Comparison of ENCODE assay signal across 16 mouse cellular contexts in genomic region chr12:11392525-11392924, GRCm38 (mm10). TPM values are rescaled to one million over a fixed set of nuclear protein-coding genes. Genes with fewer than 3 reads are reported as not detected.
DNase-seq lines count a peak whose midpoint lies in the region; ATAC-seq and TF ChIP-seq lines count a peak whose summit lies in the region.
"Had no signal": no experiment of that assay in that cellular context is flagged by ENCODE, and none has a peak within 500 bp of the region (broad histone marks: within the 10 kb centered on the region; RNA-seq: fewer than 3 reads in every experiment).

No protein-coding gene starts in this region.

- TF ChIP-seq CTCF in kidney, postnatal 0 days (IDR thresholded peaks at IDR 0.05; ENCODE audit: low read depth), result no peak

- no peak overlapping the region for H3K9ac ChIP-seq in hindbrain, embryonic 16.5 days (ENCODE audit: low read depth, low read length)
- no peak overlapping the region for H3K9ac ChIP-seq in kidney, postnatal 0 days (ENCODE audit: low read depth, low read length)
- H3K9ac ChIP-seq: embryonic facial prominence, embryonic 15.5 days; forebrain, embryonic 15.5 days had no signal

- H3K4me2 ChIP-seq in hindbrain, embryonic 16.5 days (ENCODE audit: low read length), result no peak overlapping the region
- H3K4me2 ChIP-seq in kidney, postnatal 0 days (ENCODE audit: low read length), result no peak overlapping the region
- H3K4me2 ChIP-seq: forebrain, embryonic 15.5 days had no signal

- ATAC-seq in hindbrain, embryonic 16.5 days, result no peak
- no peak for ATAC-seq in kidney, postnatal 0 days (replicated peaks; ENCODE audit: low FRiP score, low read depth)
- no peak for ATAC-seq in megakaryocyte-erythroid progenitor cell, adult 5-6 weeks (replicated peaks; ENCODE audit: low FRiP score, low TSS enrichment, poor library complexity, severe bottlenecking)
- ATAC-seq: forebrain, embryonic 15.5 days had no signal

- H3K4me1 ChIP-seq in hindbrain, embryonic 10.5 days (replicated peaks), result peaks cover 14% of the 10 kb centered on the region; the same call in 1 of the 2 replicates
- no peaks in the 10 kb centered on the region for H3K4me1 ChIP-seq in hindbrain, embryonic 16.5 days (ENCODE audit: control insufficient read depth, insufficient read depth, low read depth, low read length)
- no peaks in the 10 kb centered on the region for H3K4me1 ChIP-seq in kidney, postnatal 0 days (replicated peaks; ENCODE audit: insufficient read depth, low read length)

- no peaks in the 10 kb centered on the region for H3K27me3 ChIP-seq in hindbrain, embryonic 10.5 days (ENCODE audit: insufficient read depth, poor library complexity, severe bottlenecking)
- H3K27me3 ChIP-seq in hindbrain, embryonic 16.5 days (replicated peaks; ENCODE audit: control insufficient read depth, insufficient read depth, low read length), result no peaks in the 10 kb centered on the region
- no peaks in the 10 kb centered on the region for H3K27me3 ChIP-seq in kidney, postnatal 0 days (ENCODE audit: insufficient read depth, low read length)
- H3K27me3 ChIP-seq: embryonic facial prominence, embryonic 15.5 days; forebrain, embryonic 15.5 days had no signal

- no peak overlapping the region for H3K27ac ChIP-seq in hindbrain, embryonic 10.5 days
- H3K27ac ChIP-seq in hindbrain, embryonic 16.5 days (ENCODE audit: low read depth, low read length), result no peak overlapping the region
- no peak overlapping the region for H3K27ac ChIP-seq in kidney, postnatal 0 days
- H3K27ac ChIP-seq: forebrain, embryonic 15.5 days; macrophage had no signal

- 31% methylated on average over 1 of the region's 1 CpGs for WGBS in hindbrain, embryonic 10.5 days
- 43% methylated on average over 1 of the region's 1 CpGs for WGBS in hindbrain, embryonic 16.5 days
- WGBS in kidney, postnatal 0 days, result 13% methylated on average over 1 of the region's 1 CpGs

- H3K4me3 ChIP-seq in hindbrain, embryonic 10.5 days, result no peak overlapping the region
- H3K4me3 ChIP-seq in hindbrain, embryonic 16.5 days (ENCODE audit: low read length), result no peak overlapping the region
- no peak overlapping the region for H3K4me3 ChIP-seq in kidney, postnatal 0 days (replicated peaks; ENCODE audit: low read depth, low read length)
- H3K4me3 ChIP-seq: embryonic facial prominence, embryonic 15.5 days; forebrain, embryonic 15.5 days had no signal

- no peaks in the 10 kb centered on the region for H3K36me3 ChIP-seq in hindbrain, embryonic 10.5 days
- no peaks in the 10 kb centered on the region for H3K36me3 ChIP-seq in hindbrain, embryonic 16.5 days (ENCODE audit: control insufficient read depth, insufficient read depth, low read length)
- H3K36me3 ChIP-seq in kidney, postnatal 0 days (ENCODE audit: insufficient read depth, low read length), result no peaks in the 10 kb centered on the region
- H3K36me3 ChIP-seq: embryonic facial prominence, embryonic 15.5 days; forebrain, embryonic 15.5 days had no signal

- H3K9me3 ChIP-seq in hindbrain, embryonic 10.5 days, result no peaks in the 10 kb centered on the region
- H3K9me3 ChIP-seq in hindbrain, embryonic 16.5 days (ENCODE audit: control insufficient read depth, low read length), result no peaks in the 10 kb centered on the region
- no peaks in the 10 kb centered on the region for H3K9me3 ChIP-seq in kidney, postnatal 0 days (replicated peaks; ENCODE audit: low read length)
- H3K9me3 ChIP-seq: embryonic facial prominence, embryonic 15.5 days; forebrain, embryonic 15.5 days had no signal

- DNase-seq in hindbrain, embryonic 10.5 days (ENCODE audit: low spot score), result peak; percentile 26
- peak; percentile 69 for DNase-seq in embryo, embryonic 10 days (ENCODE audit: low spot score)
- DNase-seq in kidney, postnatal 0 days (ENCODE audit: low spot score), result peak; percentile 2
- peak; percentile 90 for DNase-seq in lung, postnatal 10 days
- DNase-seq in urinary bladder, adult 18-20 months (ENCODE audit: low spot score in 2 of 2), result no peak
- DNase-seq in layer of hippocampus, postnatal 14 days (ENCODE audit: low spot score in 2 of 2), result no peak
- DNase-seq: adrenal gland, postnatal 36 days; cerebellum, adult 11-12 months; gastrocnemius, postnatal 14 days had no signal

RNA-seq across cellular contexts. Expression of gene Vsnl1, which starts 43.9 kb away (rescaled TPM):
- polyA plus RNA-seq in hindbrain, embryonic 10.5 days (2016; fragmentation: Nextera tagmentation; extraction: Ambion mirVana), result 0.51 and 1.3 TPM in 2 replicates
- 168 and 170 TPM in 2 replicates for polyA plus RNA-seq in hindbrain, embryonic 16.5 days (2015; fragmentation: Nextera tagmentation; extraction: Ambion mirVana)
- 0.05 and 0.13 TPM in 2 replicates for polyA plus RNA-seq in kidney, postnatal 0 days (2015; fragmentation: Nextera tagmentation; extraction: Ambion mirVana)
- not detected in 2 replicates for total RNA-seq in megakaryocyte-erythroid progenitor cell, adult 5-6 weeks (2014; fragmentation: Nextera tagmentation)
- total RNA-seq in megakaryocyte-erythroid progenitor cell, adult 5-6 weeks (2017), result not detected in 2 replicates
- 100 to 1,000 TPM; 377 to 391 TPM for total RNA-seq in layer of hippocampus, postnatal 14 days (2021)
- total RNA-seq: hematopoietic stem cell, adult 5-6 weeks had no signal
- polyA plus RNA-seq: macrophage; testis, adult 2 months had no signal

Comparison
In these comparisons a context has a peak if more than half of its experiments do, and no peak if none do; other contexts are left out.
1. RNA of gene Vsnl1, which starts 43.9 kb away (polyA plus RNA-seq): 168 to 170 TPM in hindbrain, embryonic 16.5 days; 0.51 to 1.3 TPM in hindbrain, embryonic 10.5 days and 0.05 to 0.13 TPM in kidney, postnatal 0 days; every median in the first group is over 10 times any median in the second.
2. DNase-seq: peak in hindbrain, embryonic 10.5 days (single experiment), embryo, embryonic 10 days (single experiment), kidney, postnatal 0 days (single experiment) and lung, postnatal 10 days (single experiment); none in urinary bladder, adult 18-20 months (0 of 2) and layer of hippocampus, postnatal 14 days (0 of 2).